Mouse (Mus musculus): Measurements from ENCODE around the gene Ecm2. TPM values are rescaled to one million over a fixed set of nuclear protein-coding genes. Genes with fewer than 3 reads are reported as not detected.

Gene Ecm2
- polyA plus RNA-seq, 1 experiment from 2014 or later, result 1.1 TPM

DNA sequence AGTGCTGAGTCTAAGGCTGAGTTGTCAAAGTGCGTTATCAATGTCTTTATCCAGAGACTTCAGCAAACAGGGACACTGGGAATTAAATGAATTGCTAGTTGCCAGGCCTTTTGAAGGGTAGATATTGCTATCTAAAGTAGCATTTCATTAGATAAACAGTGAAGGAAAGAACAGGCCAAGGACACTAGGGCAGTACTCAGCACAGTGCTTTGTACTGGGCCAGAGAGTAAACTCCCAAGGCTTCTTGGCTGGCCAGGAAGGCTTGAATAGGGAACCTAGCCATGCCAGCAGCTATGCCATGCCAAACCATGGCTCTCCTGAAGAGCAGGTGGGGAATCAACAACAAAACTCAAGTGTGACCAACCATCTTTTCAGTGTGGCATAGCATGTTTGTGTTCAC is 32.3 kb downstream of the Ecm2 start:
- Histone ChIP-seq H3K9me3 (ENCODE audit: control insufficient read depth) (no peaks in the 10 kb centered on the region), H3K4me3 (ENCODE audit: low read depth, low read length) (no peak overlapping the region), H3K27ac (ENCODE audit: low read depth, low read length) (no peak overlapping the region), H3K4me2 (replicated peaks; ENCODE audit: low read depth) (no peak overlapping the region), H3K4me1 (replicated peaks; ENCODE audit: control insufficient read depth, insufficient read depth, low read length) (no peaks in the 10 kb centered on the region), H3K36me3 (ENCODE audit: control insufficient read depth, insufficient read depth) (no peaks in the 10 kb centered on the region), H3K27me3 (replicated peaks; ENCODE audit: control insufficient read depth, insufficient read depth, low read length) (no peaks in the 10 kb centered on the region), H3K9ac (ENCODE audit: low read depth, low read length) (no peak overlapping the region)
- no peak for TF ChIP-seq CTCF (IDR thresholded peaks at IDR 0.05; ENCODE audit: low read depth)
- no peak for ATAC-seq
- 90% methylated on average over 1 of the region's 1 CpGs for WGBS

DNA sequence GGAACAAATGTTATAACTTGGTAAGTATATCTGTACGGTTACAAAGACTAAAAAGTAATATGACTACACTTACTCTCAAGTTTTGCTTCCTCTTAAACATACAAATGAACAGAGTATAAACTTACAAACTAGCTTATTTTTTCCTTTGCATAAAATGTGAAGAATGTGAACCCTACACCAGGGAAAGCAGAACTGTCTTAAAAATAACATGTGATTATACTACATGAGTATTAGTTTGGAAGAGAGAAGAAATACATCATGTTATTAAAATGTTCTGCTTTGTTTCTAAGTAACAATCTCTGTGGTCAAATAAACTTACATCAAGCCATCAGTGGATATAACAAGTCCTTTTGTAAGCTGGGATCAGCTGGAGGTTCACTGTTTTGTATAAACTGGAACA is 34.1 kb downstream of the Ecm2 start:
- ATAC-seq, result no peak
- no peak overlapping the region for H3K4me2 ChIP-seq (replicated peaks; ENCODE audit: low read depth)
- H3K9ac ChIP-seq (ENCODE audit: low read depth, low read length), result no peak overlapping the region
- H3K27me3 ChIP-seq (replicated peaks; ENCODE audit: control insufficient read depth, insufficient read depth, low read length), result no peaks in the 10 kb centered on the region
- no peaks in the 10 kb centered on the region for H3K4me1 ChIP-seq (replicated peaks; ENCODE audit: control insufficient read depth, insufficient read depth, low read length)
- 79% methylated on average over 1 of the region's 1 CpGs for WGBS
- H3K4me3 ChIP-seq (ENCODE audit: low read depth, low read length), result no peak overlapping the region
- no peak overlapping the region for H3K27ac ChIP-seq (ENCODE audit: low read depth, low read length)
- no peak for TF ChIP-seq CTCF (IDR thresholded peaks at IDR 0.05; ENCODE audit: low read depth)
- no peaks in the 10 kb centered on the region for H3K9me3 ChIP-seq (ENCODE audit: control insufficient read depth)
- H3K36me3 ChIP-seq (ENCODE audit: control insufficient read depth, insufficient read depth), result no peaks in the 10 kb centered on the region

DNA sequence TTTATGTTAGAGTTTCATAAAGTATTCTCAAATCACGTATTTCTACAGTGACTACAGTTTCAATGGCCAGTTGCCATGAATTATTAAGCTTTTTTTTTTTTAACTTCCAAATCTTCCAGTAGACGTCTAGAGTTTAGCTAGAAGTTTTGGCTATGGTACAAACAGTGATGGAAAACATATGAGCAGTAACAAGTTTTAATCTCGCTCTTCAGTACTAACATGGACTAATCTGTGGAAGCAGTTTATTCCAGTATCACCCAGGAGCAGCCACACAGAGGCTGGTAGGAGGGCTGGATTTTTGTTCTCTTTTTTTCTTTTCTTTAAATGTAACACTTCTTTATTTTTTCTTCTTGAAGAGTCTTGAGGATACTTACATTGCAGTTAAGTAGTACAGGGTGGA is 39.7 kb downstream of the Ecm2 start, which contains the start of gene Aspn:
TSS of gene Aspn (plus strand) at position 165 of the 400 bp plus-strand sequence.
- Histone ChIP-seq H3K27me3 (replicated peaks; ENCODE audit: control insufficient read depth, insufficient read depth, low read length) (no peaks in the 10 kb centered on the region), H3K27ac (ENCODE audit: low read depth, low read length) (no peak within 1 kb of the TSS), H3K36me3 (ENCODE audit: control insufficient read depth, insufficient read depth) (no peaks in the 10 kb centered on the region), H3K4me1 (replicated peaks; ENCODE audit: control insufficient read depth, insufficient read depth, low read length) (no peaks in the 10 kb centered on the region), H3K4me3 (ENCODE audit: low read depth, low read length) (no peak within 1 kb of the TSS), H3K9me3 (ENCODE audit: control insufficient read depth) (no peaks in the 10 kb centered on the region), H3K9ac (ENCODE audit: low read depth, low read length) (no peak within 1 kb of the TSS), H3K4me2 (replicated peaks; ENCODE audit: low read depth) (no peak within 1 kb of the TSS)
- no peak for TF ChIP-seq CTCF (IDR thresholded peaks at IDR 0.05; ENCODE audit: low read depth)
- no peak for ATAC-seq
- 69% methylated on average over 3 of the region's 3 CpGs for WGBS

DNA sequence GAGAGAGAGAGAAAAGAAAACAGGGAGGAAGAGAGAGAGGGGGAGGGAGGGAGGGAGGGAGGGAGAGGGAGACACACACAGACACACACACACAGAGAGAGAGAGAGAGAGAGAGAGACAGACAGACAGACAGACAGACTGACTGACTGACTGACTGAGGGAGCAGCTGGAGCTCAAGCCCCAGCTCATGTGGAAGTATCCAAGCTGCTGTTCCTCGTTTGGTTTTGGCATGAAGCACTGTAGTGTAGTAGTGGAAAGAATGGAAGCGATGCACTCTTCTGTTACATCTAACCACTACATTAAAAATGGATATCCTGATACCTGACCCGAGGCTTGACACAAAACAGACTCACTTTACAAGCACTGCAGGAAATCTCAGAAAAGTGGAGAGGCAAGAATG is 41.0 kb downstream of the Ecm2 start:
- no peaks in the 10 kb centered on the region for H3K36me3 ChIP-seq (ENCODE audit: control insufficient read depth, insufficient read depth)
- no peak for ATAC-seq
- TF ChIP-seq CTCF (IDR thresholded peaks at IDR 0.05; ENCODE audit: low read depth), result no peak
- no peaks in the 10 kb centered on the region for H3K4me1 ChIP-seq (replicated peaks; ENCODE audit: control insufficient read depth, insufficient read depth, low read length)
- H3K4me2 ChIP-seq (replicated peaks; ENCODE audit: low read depth), result peak overlapping the region; percentile 27; the same call in 1 of the 2 replicates
- H3K9me3 ChIP-seq (ENCODE audit: control insufficient read depth), result no peaks in the 10 kb centered on the region
- WGBS, result 52% methylated on average over 3 of the region's 3 CpGs
- H3K9ac ChIP-seq (ENCODE audit: low read depth, low read length), result no peak overlapping the region
- peak overlapping the region; percentile 50; the same call in 1 of the 2 replicates for H3K27ac ChIP-seq (ENCODE audit: low read depth, low read length)
- H3K27me3 ChIP-seq (replicated peaks; ENCODE audit: control insufficient read depth, insufficient read depth, low read length), result no peaks in the 10 kb centered on the region
- H3K4me3 ChIP-seq (ENCODE audit: low read depth, low read length), result peak overlapping the region; percentile 13; the same call in 1 of the 2 replicates

DNA sequence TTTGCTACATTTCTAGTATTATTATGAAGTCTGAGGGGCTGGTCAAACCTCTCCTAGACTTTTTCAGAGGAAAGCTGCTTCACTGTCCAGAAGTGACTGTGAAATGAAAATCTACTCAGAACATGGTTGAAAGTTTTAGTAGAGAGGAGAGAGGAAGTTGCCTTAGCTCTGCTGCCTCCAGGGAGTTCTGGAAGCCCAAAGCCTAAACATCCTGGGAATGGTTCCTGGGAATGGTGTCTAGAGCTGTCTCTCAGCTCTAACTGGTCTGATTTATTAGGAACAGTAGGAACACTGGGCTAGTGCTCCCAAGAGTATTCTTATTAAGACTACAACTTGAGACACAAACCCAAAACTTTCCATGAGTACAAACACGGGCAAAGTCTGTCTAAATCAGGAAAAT is 41.9 kb downstream of the Ecm2 start:
- TF ChIP-seq CTCF (IDR thresholded peaks at IDR 0.05; ENCODE audit: low read depth), result no peak
- ATAC-seq, result no peak
- H3K27me3 ChIP-seq (replicated peaks; ENCODE audit: control insufficient read depth, insufficient read depth, low read length), result no peaks in the 10 kb centered on the region
- no peaks in the 10 kb centered on the region for H3K36me3 ChIP-seq (ENCODE audit: control insufficient read depth, insufficient read depth)
- WGBS, result 51% methylated on average over 1 of the region's 1 CpGs
- H3K9ac ChIP-seq (ENCODE audit: low read depth, low read length), result no peak overlapping the region
- H3K4me1 ChIP-seq (replicated peaks; ENCODE audit: control insufficient read depth, insufficient read depth, low read length), result no peaks in the 10 kb centered on the region
- H3K4me2 ChIP-seq (replicated peaks; ENCODE audit: low read depth), result peak overlapping the region; percentile 10; the same call in 1 of the 2 replicates
- H3K9me3 ChIP-seq (ENCODE audit: control insufficient read depth), result no peaks in the 10 kb centered on the region
- no peak overlapping the region for H3K27ac ChIP-seq (ENCODE audit: low read depth, low read length)
- H3K4me3 ChIP-seq (ENCODE audit: low read depth, low read length), result no peak overlapping the region

DNA sequence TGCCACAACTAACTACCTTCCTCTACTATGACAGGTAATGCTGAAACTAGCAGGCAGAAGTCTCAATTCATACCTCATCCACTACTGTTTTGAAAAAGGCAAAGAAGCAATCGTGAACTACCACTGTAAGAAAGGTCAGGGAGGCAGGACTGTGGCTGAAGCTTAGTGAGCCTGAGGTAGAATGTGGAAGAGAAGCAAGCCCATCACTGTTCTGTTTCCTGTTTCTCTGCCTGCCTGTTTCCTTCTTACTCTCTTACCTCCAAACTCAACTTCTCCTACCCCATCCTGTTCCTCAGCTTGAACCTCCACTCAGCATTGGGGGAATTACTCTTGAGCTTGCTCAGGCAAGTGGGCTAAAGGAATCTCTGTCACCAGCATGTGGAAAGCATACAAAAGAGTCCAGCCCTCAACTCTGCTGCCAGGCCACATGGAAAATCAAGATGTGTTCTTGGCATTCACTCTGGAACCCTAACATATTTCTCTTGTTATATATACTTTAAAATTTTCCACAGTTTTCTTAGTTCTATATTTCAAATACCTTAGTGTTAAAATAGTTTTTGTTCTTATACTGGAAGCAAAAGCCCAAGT is 43.0 kb downstream of the Ecm2 start:
- Histone ChIP-seq H3K4me1 (replicated peaks; ENCODE audit: control insufficient read depth, insufficient read depth, low read length) (no peaks in the 10 kb centered on the region), H3K4me2 (replicated peaks; ENCODE audit: low read depth) (no peak overlapping the region), H3K9ac (ENCODE audit: low read depth, low read length) (no peak overlapping the region), H3K27ac (ENCODE audit: low read depth, low read length) (no peak overlapping the region), H3K4me3 (ENCODE audit: low read depth, low read length) (no peak overlapping the region), H3K9me3 (ENCODE audit: control insufficient read depth) (no peaks in the 10 kb centered on the region), H3K36me3 (ENCODE audit: control insufficient read depth, insufficient read depth) (no peaks in the 10 kb centered on the region), H3K27me3 (replicated peaks; ENCODE audit: control insufficient read depth, insufficient read depth, low read length) (no peaks in the 10 kb centered on the region)
- WGBS, result 59% methylated on average over 1 of the region's 1 CpGs
- TF ChIP-seq CTCF (IDR thresholded peaks at IDR 0.05; ENCODE audit: low read depth), result no peak
- ATAC-seq, result no peak

Data from intestine, postnatal 0 days (tissue).